Mouse (Mus musculus): Measurements from ENCODE around the gene Kif1a.
A peak's percentile ranks its signal among the peaks of the same experiment; 100 is the strongest.

Gene Kif1a

DNA sequence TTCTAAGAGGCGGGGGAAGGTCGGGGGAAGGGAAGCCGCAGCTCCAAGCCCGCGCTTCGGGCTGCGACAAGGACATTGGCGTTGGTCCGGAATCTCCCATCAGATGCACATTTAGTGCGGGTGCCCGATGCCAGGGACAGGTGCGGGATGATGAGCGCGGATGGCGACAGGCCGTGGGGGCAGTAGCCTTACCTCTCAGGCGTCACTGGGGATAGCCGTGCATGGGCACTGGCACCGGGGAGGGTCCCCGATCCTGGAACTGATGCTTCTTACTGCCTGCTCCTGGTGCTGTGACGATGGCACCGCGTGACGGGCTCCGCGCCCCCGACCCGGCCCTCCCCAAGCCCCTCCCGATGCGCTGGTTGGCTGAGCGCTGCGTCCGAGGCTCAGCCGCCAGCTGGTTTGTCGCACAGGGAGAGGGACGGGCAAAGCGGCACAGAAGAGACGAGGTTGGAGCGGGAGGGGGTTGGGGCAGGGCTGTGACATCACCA is at the start of gene Kif1a:
Gene Kif1a (minus strand): TSS at position 381 of the 491 bp plus-strand sequence.
- peak; percentile 68 for DNase-seq (ENCODE audit: extremely low spot score)

GRCm38 (mm10) chr1:93150907-93151661 is 49.3 kb upstream of the Kif1a start:
- no peak for DNase-seq (ENCODE audit: extremely low spot score)

GRCm38 (mm10) chr1:93144176-93144575 is 42.4 kb upstream of the Kif1a start:
- no peak for DNase-seq (ENCODE audit: extremely low spot score)

DNA sequence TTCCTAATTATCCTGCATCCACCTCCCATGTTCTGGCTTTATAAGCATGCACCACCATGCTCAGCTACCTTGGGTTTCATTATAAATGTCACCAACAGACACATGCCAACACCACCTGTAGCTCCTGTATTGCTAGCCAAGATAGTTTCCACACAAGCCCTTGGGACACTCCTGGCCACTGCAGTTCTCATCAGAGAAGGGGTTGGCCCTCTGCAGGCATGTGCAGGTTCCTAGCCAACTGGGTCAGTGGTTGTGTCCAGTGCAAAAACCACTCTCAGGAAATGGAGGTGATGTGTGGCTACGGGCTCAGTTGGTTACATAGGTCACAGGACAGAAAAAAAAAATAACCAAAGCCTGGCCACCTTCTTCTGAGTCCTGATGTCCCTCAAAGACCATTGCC is 41.1 kb upstream of the Kif1a start:
- DNase-seq (ENCODE audit: extremely low spot score): no peak

GRCm38 (mm10) chr1:93139713-93140112 is 38.0 kb upstream of the Kif1a start:
- no peak for DNase-seq (ENCODE audit: extremely low spot score)

DNA sequence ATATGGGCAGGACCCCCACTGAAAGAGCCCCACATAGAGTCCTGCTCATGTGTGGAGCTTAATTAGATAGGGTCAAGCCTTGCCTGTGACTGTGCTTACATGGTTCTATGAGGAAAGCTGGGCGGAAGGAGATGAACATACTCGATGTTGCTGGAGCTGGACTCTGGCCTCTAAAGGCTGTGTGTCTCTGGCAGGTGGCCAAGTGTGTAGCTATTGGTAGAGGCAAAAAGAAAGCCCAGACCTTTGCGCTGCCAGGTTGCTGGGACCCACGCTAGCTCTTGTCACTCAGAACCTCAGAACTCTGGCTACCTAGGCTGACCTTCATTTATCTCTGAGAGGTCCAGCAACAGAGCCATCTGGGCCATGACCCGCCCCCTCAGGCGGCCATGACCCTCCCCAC is 36.8 kb upstream of the Kif1a start:
- no peak for DNase-seq (ENCODE audit: extremely low spot score)

DNA sequence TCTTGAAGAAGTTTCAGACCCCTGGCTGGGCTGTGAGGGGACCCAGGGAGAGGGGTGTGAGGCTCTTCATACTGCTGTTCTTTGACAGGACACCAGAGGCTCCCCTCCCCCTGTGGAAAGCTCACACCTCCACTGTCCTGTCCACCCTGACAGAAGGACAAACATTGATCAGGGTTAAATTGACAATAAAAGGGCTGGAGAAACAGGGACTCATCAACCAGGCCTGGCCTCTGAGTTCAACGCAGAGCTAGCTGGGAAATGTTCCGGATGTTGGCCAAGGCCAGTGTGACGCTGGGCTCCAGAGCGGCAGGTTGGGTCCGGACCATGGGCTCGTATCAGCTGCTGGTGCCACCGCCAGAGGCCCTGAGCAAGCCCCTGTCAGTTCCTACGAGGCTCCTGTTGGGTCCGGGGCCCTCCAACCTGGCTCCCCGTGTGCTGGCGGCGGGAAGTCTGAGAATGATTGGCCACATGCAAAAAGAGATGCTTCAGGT is 33.3 kb upstream of the Kif1a start, which contains the start of gene Agxt:
Gene Agxt (plus strand): TSS at position 205 of the 491 bp plus-strand sequence.
- DNase-seq (ENCODE audit: extremely low spot score): no peak

DNA sequence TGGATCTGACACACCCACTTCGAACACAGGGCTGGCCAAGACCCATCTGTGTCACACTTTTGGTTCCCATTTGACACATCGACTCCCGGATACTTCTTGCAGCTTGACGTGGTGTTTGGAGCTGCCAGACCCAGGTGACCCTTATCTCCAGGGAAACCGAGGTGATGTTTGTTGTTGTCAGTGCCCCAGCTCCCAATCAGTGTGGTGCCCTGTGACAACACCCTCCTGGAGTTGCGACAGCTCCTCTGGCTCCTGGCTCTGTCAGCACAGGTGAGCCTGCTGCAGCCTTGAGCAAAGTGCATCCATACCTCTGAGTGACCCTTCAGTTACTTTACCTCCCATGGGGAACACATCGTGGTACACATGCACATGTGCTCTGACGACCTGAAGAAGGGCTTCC is 30.9 kb upstream of the Kif1a start:
- DNase-seq (ENCODE audit: extremely low spot score): no peak

- no peak for DNase-seq (ENCODE audit: extremely low spot score)
Measured at GRCm38 (mm10) chr1:93130242-93130983, 28.7 kb upstream of the Kif1a start.

DNA sequence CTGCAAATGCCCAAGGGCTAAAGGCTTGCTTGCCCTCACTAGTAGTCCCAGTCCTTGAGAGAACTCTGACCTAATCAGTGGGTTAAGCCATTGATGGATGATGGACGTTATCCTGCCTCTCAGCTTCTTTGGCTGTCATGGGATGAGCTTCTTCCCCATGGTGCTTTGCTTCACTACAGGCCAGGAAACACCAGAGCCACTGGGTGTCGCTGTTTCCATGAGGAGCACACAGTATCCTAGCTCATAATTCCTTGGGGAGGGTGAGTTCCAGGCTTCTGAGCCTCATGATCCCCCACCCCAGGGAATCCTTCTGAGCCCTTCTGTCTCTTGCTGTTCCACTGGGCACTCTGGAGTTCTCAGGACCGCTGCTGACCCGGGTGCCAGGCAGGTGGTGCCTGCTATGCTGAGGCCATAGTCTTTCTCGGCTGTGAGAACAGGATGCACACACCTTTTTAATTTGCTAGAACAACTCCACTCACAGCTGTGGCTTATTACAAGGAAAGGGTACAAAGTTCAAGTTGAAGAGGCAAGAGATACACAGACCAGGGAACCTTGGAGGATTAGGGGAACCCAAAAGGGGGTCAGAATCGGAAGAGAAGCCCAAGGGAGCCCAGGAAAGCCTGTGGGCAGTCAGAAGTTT is 27.1 kb upstream of the Kif1a start:
- DNase-seq (ENCODE audit: extremely low spot score): peak; percentile 54

- no peak for DNase-seq (ENCODE audit: extremely low spot score)
Measured at GRCm38 (mm10) chr1:93128209-93128608, 26.5 kb upstream of the Kif1a start.

DNA sequence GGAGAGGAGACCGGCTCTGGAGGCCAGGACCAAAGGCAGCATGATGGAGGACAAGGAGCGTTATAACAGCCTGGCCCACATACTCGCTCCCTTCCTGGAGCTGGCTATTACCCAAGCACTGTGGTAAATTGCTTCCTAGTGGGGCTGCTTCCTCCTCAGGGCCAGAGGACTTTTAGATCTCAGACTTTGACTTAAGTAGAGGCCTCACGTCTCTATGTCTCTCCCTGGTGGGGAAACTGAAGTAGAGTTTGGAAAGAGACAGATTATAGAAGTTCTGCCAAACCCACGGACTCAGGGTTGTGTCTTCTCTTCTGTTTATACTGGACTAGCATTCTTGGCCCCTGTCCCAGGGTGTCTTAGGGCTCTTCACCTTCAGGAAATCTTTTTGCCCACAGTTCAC is 23.5 kb upstream of the Kif1a start:
- DNase-seq (ENCODE audit: extremely low spot score): no peak

DNA sequence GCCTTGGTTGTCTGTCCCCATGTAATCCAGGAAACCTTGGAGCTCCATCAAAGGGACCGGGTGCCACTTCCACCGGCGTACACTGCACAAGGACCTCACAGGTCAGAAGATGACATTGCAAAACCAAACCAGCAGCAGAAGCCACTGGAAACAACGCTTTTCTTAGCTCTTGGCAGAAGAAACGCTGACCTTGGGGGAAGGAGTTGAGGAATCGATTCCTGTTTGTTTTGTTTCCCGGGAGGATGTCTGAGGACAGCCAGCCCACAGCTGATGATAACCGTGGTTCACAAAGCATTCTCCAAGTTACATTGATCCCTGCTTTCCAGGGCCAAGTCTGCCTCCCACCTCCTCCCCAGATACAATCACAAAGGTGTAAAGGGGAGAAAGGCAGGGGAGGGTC is 22.3 kb upstream of the Kif1a start:
- no peak for DNase-seq (ENCODE audit: extremely low spot score)

GRCm38 (mm10) chr1:93123179-93123854 is 21.6 kb upstream of the Kif1a start:
- no peak for DNase-seq (ENCODE audit: extremely low spot score)

DNA sequence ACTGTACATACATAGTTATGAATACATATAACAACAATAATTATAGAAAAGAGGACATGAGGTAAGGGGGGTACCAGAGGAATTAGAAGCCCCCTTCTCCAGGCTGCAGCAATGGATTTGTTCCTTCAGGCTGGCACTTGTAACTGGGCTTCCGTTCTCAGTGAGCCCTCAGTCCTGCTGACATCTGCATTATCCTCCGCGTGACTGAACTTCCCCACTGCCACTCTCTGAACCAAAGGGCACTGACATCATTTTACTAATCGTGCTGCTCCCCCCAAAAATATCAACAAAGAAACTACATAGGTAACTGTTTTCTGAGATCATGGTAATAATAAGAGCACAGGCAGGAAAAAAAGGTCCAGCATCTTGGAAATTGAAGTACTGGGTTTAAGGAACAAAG is 17.1 kb upstream of the Kif1a start:
- DNase-seq (ENCODE audit: extremely low spot score): no peak

DNA sequence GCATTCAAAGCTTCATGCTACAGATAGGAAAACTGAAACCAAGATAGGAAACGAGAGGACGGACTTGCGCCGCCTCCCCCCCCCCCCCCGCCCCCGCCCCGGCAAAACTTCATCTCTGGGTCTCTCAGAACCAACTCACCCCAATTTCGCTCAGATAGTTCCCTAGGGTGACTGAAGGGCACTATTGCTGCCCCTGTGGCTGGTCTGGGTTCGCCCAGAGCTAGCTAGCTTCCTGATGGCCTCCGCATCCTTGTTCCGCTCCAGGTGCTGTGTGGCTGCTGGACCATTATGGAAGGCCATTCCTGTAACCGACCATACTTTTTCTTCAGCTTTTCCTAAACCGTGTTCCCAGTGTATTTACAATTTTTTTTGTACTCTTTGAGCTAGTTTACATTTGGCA is 13.7 kb upstream of the Kif1a start:
- DNase-seq (ENCODE audit: extremely low spot score): no peak

GRCm38 (mm10) chr1:93114713-93115463 is 13.1 kb upstream of the Kif1a start:
- peak; percentile 92 for DNase-seq (ENCODE audit: extremely low spot score)

GRCm38 (mm10) chr1:93102700-93103099 is 949 bp upstream of the Kif1a start:
- no peak for DNase-seq (ENCODE audit: extremely low spot score)

GRCm38 (mm10) chr1:93100576-93101491 is 917 bp downstream of the Kif1a start:
- peak; percentile 54 for DNase-seq (ENCODE audit: extremely low spot score)

GRCm38 (mm10) chr1:93100243-93100575 is 1.5 kb downstream of the Kif1a start:
- no peak for DNase-seq (ENCODE audit: extremely low spot score)
